Mouse (Mus musculus) myocyte (in vitro differentiated cells): Measurements from ENCODE around the gene Pmp22. TPM values are rescaled to one million over a fixed set of nuclear protein-coding genes. Genes with fewer than 3 reads are reported as not detected.

Experiments used
- H3K27me3 ChIP-seq: one replicate; pipeline ENCODE4 v1.6.1; 2011; ENCODE audit not compliant: control insufficient read depth, insufficient read depth, insufficient read length
- H3K36me3 ChIP-seq: one replicate; pipeline ENCODE4 v1.6.1; 2011; ENCODE audit not compliant: control insufficient read depth, insufficient read depth
- H3K4me2 ChIP-seq: one replicate; pipeline ENCODE4 v1.6.1; 2011; ENCODE audit warnings: low read depth, control low read depth
- H3K4me3 ChIP-seq: one replicate; pipeline ENCODE4 v1.5.1; 2011; ENCODE audit warnings: mild to moderate bottlenecking, control low read depth, moderate library complexity
- H3K79me2 ChIP-seq: one replicate; pipeline ENCODE4 v1.6.1; 2011; ENCODE audit not compliant: control insufficient read depth, insufficient read depth
- H3ac ChIP-seq: one replicate; pipeline ENCODE4 v1.6.1; 2011; ENCODE audit not compliant: control insufficient read depth, insufficient read length
- CEBPB ChIP-seq: IDR thresholded peaks from 2 replicates; pipeline ENCODE4 v1.6.1; 2011; ENCODE audit warnings: mild to moderate bottlenecking, moderate library complexity; ENCODE audit not compliant: poor library complexity, insufficient read depth, severe bottlenecking
- E2F4 ChIP-seq: IDR thresholded peaks from one replicate; pipeline ENCODE4 v1.6.1; 2011; ENCODE audit warnings: mild to moderate bottlenecking, control low read depth, moderate library complexity; ENCODE audit not compliant: insufficient read depth
- MAX ChIP-seq: IDR thresholded peaks from one replicate; pipeline ENCODE4 v1.6.1; 2011; ENCODE audit warnings: low read depth, mild to moderate bottlenecking, control low read depth
- MYOD1 ChIP-seq, 3 experiments: IDR thresholded peaks; one replicate each; pipeline ENCODE4 v1.6.1; 2011; ENCODE audit warnings: control low read depth in 2 of 3, low read depth in 2 of 3, mild to moderate bottlenecking in 2 of 3, moderate library complexity in 1 of 3; ENCODE audit not compliant: insufficient read length in 2 of 3, control insufficient read depth in 1 of 3
- MYOG ChIP-seq, 3 experiments: IDR thresholded peaks; one replicate each; pipeline ENCODE4 v1.6.1; 2011; ENCODE audit warnings: control low read depth in 2 of 3, low read depth in 2 of 3, mild to moderate bottlenecking in 2 of 3; ENCODE audit not compliant: insufficient read length in 2 of 3, control insufficient read depth in 1 of 3, insufficient read depth in 1 of 3
- POLR2A ChIP-seq: IDR thresholded peaks from one replicate; pipeline ENCODE4 v1.6.1; 2011; ENCODE audit warnings: low read depth, mild to moderate bottlenecking, control low read depth, moderate library complexity; ENCODE audit not compliant: insufficient read length
- POLR2AphosphoS2 ChIP-seq: IDR thresholded peaks from one replicate; pipeline ENCODE4 v1.6.1; 2011; ENCODE audit warnings: low read depth, control low read depth; ENCODE audit not compliant: insufficient read length
- REST ChIP-seq: IDR thresholded peaks from one replicate; pipeline ENCODE4 v1.6.1; 2011; ENCODE audit warnings: mild to moderate bottlenecking, control low read depth, moderate library complexity; ENCODE audit not compliant: insufficient read depth, insufficient read length
- SRF ChIP-seq: IDR thresholded peaks from one replicate; pipeline ENCODE4 v1.6.1; 2011; ENCODE audit warnings: low read depth; ENCODE audit not compliant: control insufficient read depth, insufficient read length
- TCF12 ChIP-seq: IDR thresholded peaks from one replicate; pipeline ENCODE4 v1.6.1; 2011; ENCODE audit warnings: mild to moderate bottlenecking, control low read depth; ENCODE audit not compliant: poor library complexity, insufficient read depth, severe bottlenecking
- TCF3 ChIP-seq: IDR thresholded peaks from one replicate; pipeline ENCODE4 v1.6.1; 2011; ENCODE audit warnings: low read depth, control low read depth; ENCODE audit not compliant: insufficient read length
- USF1 ChIP-seq: IDR thresholded peaks from one replicate; pipeline ENCODE4 v1.6.1; 2011; ENCODE audit warnings: low read depth, mild to moderate bottlenecking, control low read depth, moderate library complexity
- polyA plus RNA-seq: library from polyadenylated mRNA; unstranded; fragments of >200 nt; fragmentation: generic; extraction: Trizol; gene quantifications from one replicate; pipeline ENCODE4 v1.2.1, GENCODE M21; 2012; ENCODE audit warnings: missing spikeins

Pmp22 gene
- polyA plus RNA-seq, 1 experiment: 74.6 TPM

- Histone ChIP-seq H3K36me3 (no peaks in the 10 kb centered on the region), H3K4me2 (no peak overlapping the region), H3K4me3 (no peak overlapping the region), H3K79me2 (no peaks in the 10 kb centered on the region), H3ac (no peak overlapping the region), H3K27me3 (no peaks in the 10 kb centered on the region)
- TF ChIP-seq SRF: no peak
- no peak for TF ChIP-seq E2F4
- no peak for TF ChIP-seq POLR2AphosphoS2
- TF ChIP-seq CEBPB: no peak
Observed at GRCm38 (mm10) chr11:63103256-63103655, 25.5 kb upstream of the Pmp22 start.

- Histone ChIP-seq H3K4me3 (no peak overlapping the region), H3K36me3 (no peaks in the 10 kb centered on the region), H3K79me2 (no peaks in the 10 kb centered on the region), H3ac (no peak overlapping the region), H3K4me2 (no peak overlapping the region), H3K27me3 (no peaks in the 10 kb centered on the region)
- no peak for TF ChIP-seq MYOD1 (IDR thresholded peaks at IDR 0.05; ENCODE audit: control insufficient read depth in 1 of 3, insufficient read length in 2 of 3, low read depth in 2 of 3)
- TF ChIP-seq TCF3: no peak
- no peak for TF ChIP-seq MYOG (IDR thresholded peaks at IDR 0.05; ENCODE audit: control insufficient read depth in 1 of 3, insufficient read depth in 1 of 3, insufficient read length in 2 of 3, low read depth in 2 of 3)
- no peak for TF ChIP-seq TCF12
- no peak for TF ChIP-seq E2F4
- TF ChIP-seq REST: no peak
- no peak for TF ChIP-seq CEBPB
Observed at GRCm38 (mm10) chr11:63104026-63104425, 24.8 kb upstream of the Pmp22 start.

- H3K4me3 ChIP-seq: no peak overlapping the region
- H3K27me3 ChIP-seq: no peaks in the 10 kb centered on the region
- no peak for TF ChIP-seq POLR2AphosphoS2
- TF ChIP-seq MYOG (IDR thresholded peaks at IDR 0.05; ENCODE audit: control insufficient read depth in 1 of 3, insufficient read depth in 1 of 3, insufficient read length in 2 of 3, low read depth in 2 of 3): no peak
- no peak for TF ChIP-seq MAX
- TF ChIP-seq MYOD1 (IDR thresholded peaks at IDR 0.05; ENCODE audit: control insufficient read depth in 1 of 3, insufficient read length in 2 of 3, low read depth in 2 of 3): no peak
- TF ChIP-seq TCF3: no peak
- TF ChIP-seq REST: no peak
- no peak for TF ChIP-seq TCF12
- no peak for TF ChIP-seq CEBPB
- no peak for TF ChIP-seq E2F4
- TF ChIP-seq POLR2A: no peak
- no peak overlapping the region for H3ac ChIP-seq
- no peak overlapping the region for H3K4me2 ChIP-seq
- no peaks in the 10 kb centered on the region for H3K79me2 ChIP-seq
- no peaks in the 10 kb centered on the region for H3K36me3 ChIP-seq
Observed at GRCm38 (mm10) chr11:63109230-63109775, 19.5 kb upstream of the Pmp22 start.

- Histone ChIP-seq H3K4me3 (no peak overlapping the region), H3K36me3 (no peaks in the 10 kb centered on the region), H3K27me3 (no peaks in the 10 kb centered on the region), H3K4me2 (no peak overlapping the region), H3ac (no peak overlapping the region), H3K79me2 (no peaks in the 10 kb centered on the region)
- TF ChIP-seq MYOG (IDR thresholded peaks at IDR 0.05; ENCODE audit: control insufficient read depth in 1 of 3, insufficient read depth in 1 of 3, insufficient read length in 2 of 3, low read depth in 2 of 3) (peak in 1 of 3 experiments; percentile 56), USF1 (no peak), REST (no peak), MYOD1 (IDR thresholded peaks at IDR 0.05; ENCODE audit: control insufficient read depth in 1 of 3, insufficient read length in 2 of 3, low read depth in 2 of 3) (peak in 1 of 3 experiments; percentile 60)
Observed at GRCm38 (mm10) chr11:63110329-63110728, 18.5 kb upstream of the Pmp22 start.

- peak overlapping the region; percentile 35 for H3K4me2 ChIP-seq
- TF ChIP-seq SRF (no peak), POLR2A (no peak), CEBPB (peak; percentile 99), REST (no peak), MYOD1 (IDR thresholded peaks at IDR 0.05; ENCODE audit: control insufficient read depth in 1 of 3, insufficient read length in 2 of 3, low read depth in 2 of 3) (peak in 2 of 3 experiments; percentile 74 to 86), TCF3 (peak; percentile 92), MYOG (IDR thresholded peaks at IDR 0.05; ENCODE audit: control insufficient read depth in 1 of 3, insufficient read depth in 1 of 3, insufficient read length in 2 of 3, low read depth in 2 of 3) (peak; percentile 77 to 98 (median 86)), USF1 (peak; percentile 77), E2F4 (no peak), TCF12 (peak; percentile 78), MAX (no peak), POLR2AphosphoS2 (no peak)
- no peaks in the 10 kb centered on the region for H3K79me2 ChIP-seq
- no peaks in the 10 kb centered on the region for H3K36me3 ChIP-seq
- no peak overlapping the region for H3ac ChIP-seq
- no peak overlapping the region for H3K4me3 ChIP-seq
- H3K27me3 ChIP-seq: no peaks in the 10 kb centered on the region
Observed at GRCm38 (mm10) chr11:63114807-63115641, 13.8 kb upstream of the Pmp22 start.
